ENCODE assay signal across 11 mouse cellular contexts in genomic region chr16:17614740-17615139, GRCm38 (mm10). TPM values are rescaled to one million over a fixed set of nuclear protein-coding genes. Genes with fewer than 3 reads are reported as not detected.
DNase-seq lines count a peak whose midpoint lies in the region; ATAC-seq and TF ChIP-seq lines count a peak whose summit lies in the region.
"Not testable (repeated sequence)": the region's sequence is repeated elsewhere in the genome, so short reads cannot be mapped to it uniquely, and the experiment has no call there.
"Had no signal": no experiment of that assay in that cellular context is flagged by ENCODE, and none has a peak within 500 bp of the region (broad histone marks: within the 10 kb centered on the region; RNA-seq: fewer than 3 reads in every experiment).

No protein-coding gene starts in this region.

- H3K36me3 ChIP-seq in G1E (replicated peaks); liver, embryonic 14.5 days (replicated peaks; ENCODE audit: control insufficient read depth, insufficient read depth, low read depth): not testable (repeated sequence)

- H3K4me2 ChIP-seq in liver, embryonic 14.5 days (ENCODE audit: low read depth), result not testable (repeated sequence)

- not testable (repeated sequence) for H3K9ac ChIP-seq in liver, embryonic 14.5 days (replicated peaks)

- not testable (repeated sequence) for H3K4me3 ChIP-seq in G1E (ENCODE audit: low read depth, low read length); liver, embryonic 14.5 days (ENCODE audit: insufficient read depth in 1 of 2, low read depth in 2 of 2, low read length in 2 of 2)

- not testable (repeated sequence) for ATAC-seq in G1E (ENCODE audit: extremely low read depth, insufficient number of reproducible peaks, low FRiP score, poor library complexity, severe bottlenecking); liver, embryonic 14.5 days (ENCODE audit: insufficient read depth)

- peak; percentile 9; the same call in 1 of the 2 replicates for TF ChIP-seq CTCF in G1E (IDR thresholded peaks at IDR 0.05; ENCODE audit: low read depth, low read length)
- peak; percentile 68 for TF ChIP-seq CTCF in liver, embryonic 14.5 days (IDR thresholded peaks at IDR 0.05; ENCODE audit: low read depth)

- H3K27ac ChIP-seq in liver, embryonic 14.5 days, result not testable (repeated sequence)

- peak; percentile 62 for DNase-seq in 3T3-L1 (ENCODE audit: low read depth, low spot score)
- not testable (repeated sequence) for DNase-seq in G1E (ENCODE audit: low spot score); liver, embryonic 14.5 days (ENCODE audit: low read depth in 3 of 3, low spot score in 3 of 3)
- DNase-seq in adrenal gland, postnatal 14 days, result peak; percentile 17
- DNase-seq in embryo, embryonic 10.5 days (ENCODE audit: low spot score), result peak; percentile 21
- peak; percentile 69 for DNase-seq in induced T-regulatory cell, adult 2 months (ENCODE audit: low read depth)
- DNase-seq in naive thymus-derived CD4-positive, alpha-beta T cell, adult 2 months (ENCODE audit: low read depth), result peak; percentile 38

- H3K27me3 ChIP-seq in G1E (ENCODE audit: insufficient read depth, low read length); liver, embryonic 14.5 days (ENCODE audit: control insufficient read depth, insufficient read depth, low read length): not testable (repeated sequence)

- TF ChIP-seq EP300 in liver, embryonic 14.5 days (IDR thresholded peaks at IDR 0.05; ENCODE audit: low read depth), result not testable (repeated sequence)

- WGBS in liver, embryonic 14.5 days (ENCODE audit: insufficient replicate concordance), result 71% methylated on average over 6 of the region's 6 CpGs

- peaks cover 17% of the 10 kb centered on the region for H3K4me1 ChIP-seq in G1E (ENCODE audit: insufficient read depth, low read depth, low read length)
- not testable (repeated sequence) for H3K4me1 ChIP-seq in liver, embryonic 14.5 days (replicated peaks; ENCODE audit: control insufficient read depth in 2 of 2, insufficient read depth in 2 of 2, low read length in 1 of 2)

- not testable (repeated sequence) for H3K9me3 ChIP-seq in G1E (replicated peaks); liver, embryonic 14.5 days (ENCODE audit: control insufficient read depth, low read length)

RNA-seq across cellular contexts. Expression of gene Smpd4, which starts 4.4 kb away (rescaled TPM):
- total RNA-seq in G1E (2014; fragmentation: Nextera tagmentation) (55.5 and 78.9 TPM in 2 replicates), G1E (2017) (38.5 and 44.4 TPM in 2 replicates)
- 12.6 and 24.5 TPM in 2 replicates for polyA plus RNA-seq in G1E (2012)
- total RNA-seq in adrenal gland, postnatal 14 days (2021), result 29.1 and 33.6 TPM in 2 replicates
- polyA plus RNA-seq in liver, embryonic 14.5 days (2012; rRNA removed), result 28.8 and 33.7 TPM in 2 replicates
- 18.8 and 21.7 TPM in 2 replicates for polyA plus RNA-seq in liver, embryonic 14.5 days (2014; fragmentation: Nextera tagmentation; extraction: Ambion mirVana)

RNA-seq across cellular contexts. Expression of gene Ccdc74a, which starts 31.5 kb away (rescaled TPM):
- total RNA-seq in G1E (2014; fragmentation: Nextera tagmentation), result not detected in 2 replicates
- 3.7 and 4.2 TPM in 2 replicates for total RNA-seq in G1E (2017)
- polyA plus RNA-seq in G1E (2012), result 0.98 and 1.8 TPM in 2 replicates
- 2.0 and 3.8 TPM in 2 replicates for total RNA-seq in adrenal gland, postnatal 14 days (2021)
- 1.6 and 2.5 TPM in 2 replicates for polyA plus RNA-seq in liver, embryonic 14.5 days (2012; rRNA removed)
- 2.6 and 3.4 TPM in 2 replicates for polyA plus RNA-seq in liver, embryonic 14.5 days (2014; fragmentation: Nextera tagmentation; extraction: Ambion mirVana)

RNA-seq across cellular contexts. Expression of gene Slc7a4, which starts 31.7 kb away (rescaled TPM):
- total RNA-seq in G1E (2014; fragmentation: Nextera tagmentation) (not detected in 2 replicates), G1E (2017) (0.05 TPM in 1 of 2 replicates, not detected in the other)
- polyA plus RNA-seq in G1E (2012), result not detected in 2 replicates
- 8.0 and 8.3 TPM in 2 replicates for total RNA-seq in adrenal gland, postnatal 14 days (2021)
- 1.1 and 2.0 TPM in 2 replicates for polyA plus RNA-seq in liver, embryonic 14.5 days (2012; rRNA removed)
- 1.3 and 1.8 TPM in 2 replicates for polyA plus RNA-seq in liver, embryonic 14.5 days (2014; fragmentation: Nextera tagmentation; extraction: Ambion mirVana)

RNA-seq across cellular contexts. Expression of gene P2rx6, which starts 53.1 kb away (rescaled TPM):
- total RNA-seq in G1E (2014; fragmentation: Nextera tagmentation) (not detected in 2 replicates), G1E (2017) (0.11 and 0.12 TPM in 2 replicates)
- not detected in 2 replicates for polyA plus RNA-seq in G1E (2012)
- 0.45 and 0.56 TPM in 2 replicates for total RNA-seq in adrenal gland, postnatal 14 days (2021)
- 0.05 and 0.06 TPM in 2 replicates for polyA plus RNA-seq in liver, embryonic 14.5 days (2012; rRNA removed)
- 0.13 TPM in 1 of 2 replicates, not detected in the other for polyA plus RNA-seq in liver, embryonic 14.5 days (2014; fragmentation: Nextera tagmentation; extraction: Ambion mirVana)
- polyA plus RNA-seq: liver, embryonic 13.5 days had no signal

RNA-seq across cellular contexts. Expression of gene Lrrc74b, which starts 53.7 kb away (rescaled TPM):
- total RNA-seq in G1E (2014; fragmentation: Nextera tagmentation) (0.53 TPM in 1 of 2 replicates, not detected in the other), G1E (2017) (0.17 and 0.33 TPM in 2 replicates)
- polyA plus RNA-seq in G1E (2012), result 0.03 TPM in 1 of 2 replicates, not detected in the other
- total RNA-seq in adrenal gland, postnatal 14 days (2021), result 0.15 and 0.37 TPM in 2 replicates
- 0.02 TPM in 1 of 2 replicates, not detected in the other for polyA plus RNA-seq in liver, embryonic 14.5 days (2012; rRNA removed)
- 0.06 TPM in 1 of 2 replicates, not detected in the other for polyA plus RNA-seq in liver, embryonic 14.5 days (2014; fragmentation: Nextera tagmentation; extraction: Ambion mirVana)
- total RNA-seq: adrenal gland, adult 2 months had no signal
- polyA plus RNA-seq: adrenal gland, adult 2 months; heart, embryonic 11.5 days; limb, embryonic 12.5 days; liver, embryonic 13.5 days had no signal
